Mouse (Mus musculus) E14TG2a.4 (cell line): Measurements from ENCODE around the gene H2-T3.

Experiments used
- CTCF ChIP-seq: conservative IDR thresholded peaks from 2 replicates; pipeline ENCODE4 v1.5.1; 2014; ENCODE audit warnings: low read length
- NANOG ChIP-seq: IDR thresholded peaks from 2 replicates; pipeline ENCODE4 v1.6.1; 2014; ENCODE audit warnings: borderline replicate concordance, low read length, mixed read lengths

DNA sequence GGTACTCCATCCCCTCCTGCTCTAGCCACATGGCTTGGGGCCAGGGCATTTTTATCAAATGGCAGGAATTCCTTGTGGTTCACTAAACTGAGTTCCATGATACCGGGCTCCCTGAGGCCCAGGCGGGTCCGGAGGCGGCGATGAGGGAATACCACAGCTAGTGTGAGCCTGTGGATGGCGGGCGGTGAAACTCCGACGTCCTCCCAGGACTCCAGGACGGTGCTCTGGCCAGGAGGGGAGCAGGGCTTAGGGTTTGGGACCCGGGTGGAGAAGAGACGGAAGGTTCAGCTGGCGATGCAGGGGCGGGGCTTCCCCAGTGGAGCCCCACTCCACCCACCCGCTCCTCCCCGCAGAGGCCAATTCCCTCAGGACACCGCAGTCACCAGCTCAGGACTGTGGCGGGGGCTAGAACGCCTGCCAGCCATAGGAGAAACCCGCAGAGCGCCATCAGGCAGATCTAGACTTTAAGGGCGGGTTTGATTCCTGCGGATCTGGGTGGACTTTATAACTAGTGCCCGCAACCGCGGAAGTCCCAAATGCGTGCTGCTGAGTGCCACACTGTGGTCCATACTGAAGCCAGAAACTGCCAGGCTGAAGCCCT, 47.3 kb upstream of the H2-T3 start:
- TF ChIP-seq CTCF (no peak), NANOG (no peak)
